Mouse (Mus musculus) midbrain, embryonic 15.5 days (tissue): ENCODE results near the gene Lpar1. TPM values are rescaled to one million over a fixed set of nuclear protein-coding genes. Genes with fewer than 3 reads are reported as not detected.

Experiments used
- ATAC-seq: fragments of 200-750 bp; cut with Nextera tagmentation; replicated peaks from 2 replicates; pipeline ENCODE4 v1.8.0; 2017; ENCODE audit warnings: moderate TSS enrichment
- H3K27ac ChIP-seq: fragments of 300-500 bp; sonication (generic); 2 replicates; pipeline ENCODE4 v1.5.1; 2015; ENCODE audit warnings: mild to moderate bottlenecking, inconsistent platforms
- H3K27me3 ChIP-seq: fragments of 300-500 bp; sonication (generic); replicated peaks from 2 replicates; pipeline ENCODE4 v1.6.1; 2015; ENCODE audit warnings: inconsistent platforms
- H3K36me3 ChIP-seq: fragments of 300-500 bp; sonication (generic); replicated peaks from 2 replicates; pipeline ENCODE4 v1.6.1; 2015; ENCODE audit warnings: inconsistent platforms
- H3K4me1 ChIP-seq: fragments of 300-500 bp; sonication (generic); 2 replicates; pipeline ENCODE4 v1.6.1; 2015; ENCODE audit warnings: inconsistent platforms
- H3K4me2 ChIP-seq: fragments of 300-500 bp; sonication (generic); 2 replicates; pipeline ENCODE4 v1.6.1; 2015; ENCODE audit warnings: inconsistent platforms, mild to moderate bottlenecking, moderate library complexity
- H3K4me3 ChIP-seq: fragments of 300-500 bp; sonication (generic); 2 replicates; pipeline ENCODE4 v1.5.1; 2015; ENCODE audit warnings: mild to moderate bottlenecking, inconsistent platforms
- H3K9ac ChIP-seq: fragments of 300-500 bp; sonication (generic); 2 replicates; pipeline ENCODE4 v1.6.1; 2015; ENCODE audit warnings: mild to moderate bottlenecking, inconsistent platforms
- H3K9me3 ChIP-seq: fragments of 300-500 bp; sonication (generic); 2 replicates; pipeline ENCODE4 v1.6.1; 2016; ENCODE audit warnings: inconsistent platforms
- WGBS: fragments of 180-500 bp; shearing (Covaris S2); methylation state at CpG from one replicate; pipeline ENCODE4 v1.1.7; 2015; ENCODE audit warnings: mixed read lengths; 5-methylcytosine and 5-hydroxymethylcytosine counted together
- microRNA-seq: library from miRNA; unstranded; fragments of <30 nt; microRNA quantifications from one replicate; pipeline ENCODE4, GENCODE M21; 2016
- polyA plus RNA-seq: library from polyadenylated mRNA; unstranded; fragments of >200 nt; fragmentation: Nextera tagmentation; extraction: Ambion mirVana; gene quantifications from 2 replicates; pipeline ENCODE4 v1.2.1, GENCODE M21; 2015

The Lpar1 gene
- polyA plus RNA-seq, 1 experiment from 2014 or later: 27.6 TPM

DNA sequence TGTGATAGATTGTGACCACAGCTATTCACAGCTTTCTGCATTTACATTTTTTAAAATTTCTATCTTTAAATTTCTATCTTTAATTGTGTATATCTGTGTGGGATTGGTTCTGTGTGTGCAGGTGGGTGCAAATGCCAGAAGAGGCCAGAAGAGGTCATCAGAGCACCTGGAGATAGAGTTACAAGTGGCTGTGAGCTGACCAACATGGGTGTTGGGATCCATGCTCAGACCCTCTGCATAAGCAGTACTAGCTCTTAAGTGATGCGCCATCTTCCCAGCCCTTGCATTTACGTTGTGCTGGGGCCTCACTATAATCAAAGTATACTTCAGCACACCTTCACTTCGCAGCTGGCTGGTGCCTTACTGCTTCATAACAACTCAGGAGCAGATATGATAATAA is 138.2 kb downstream of the Lpar1 start:
- Histone ChIP-seq H3K4me3 (no peak overlapping the region), H3K9ac (no peak overlapping the region), H3K4me1 (no peaks in the 10 kb centered on the region), H3K27ac (no peak overlapping the region), H3K27me3 (no peaks in the 10 kb centered on the region), H3K36me3 (no peaks in the 10 kb centered on the region), H3K4me2 (no peak overlapping the region), H3K9me3 (no peaks in the 10 kb centered on the region)
- WGBS: 90% methylated on average over 3 of the region's 3 CpGs
- ATAC-seq: no peak

GRCm38 (mm10) chr4:58413188-58414185 is 140.2 kb downstream of the Lpar1 start:
- Histone ChIP-seq H3K36me3 (no peaks in the 10 kb centered on the region), H3K4me1 (no peaks in the 10 kb centered on the region), H3K27me3 (no peaks in the 10 kb centered on the region), H3K4me2 (no peak overlapping the region), H3K9me3 (no peaks in the 10 kb centered on the region), H3K27ac (no peak overlapping the region), H3K4me3 (no peak overlapping the region), H3K9ac (no peak overlapping the region)
- no peak for ATAC-seq
- WGBS: 79% methylated on average over 13 of the region's 13 CpGs

- no peak for ATAC-seq
- no peak overlapping the region for H3K4me3 ChIP-seq
- no peaks in the 10 kb centered on the region for H3K27me3 ChIP-seq
- H3K9me3 ChIP-seq: no peaks in the 10 kb centered on the region
- H3K4me1 ChIP-seq: no peaks in the 10 kb centered on the region
- WGBS: 78% methylated on average over 4 of the region's 4 CpGs
- no peak overlapping the region for H3K27ac ChIP-seq
- H3K9ac ChIP-seq: no peak overlapping the region
- H3K4me2 ChIP-seq: no peak overlapping the region
- H3K36me3 ChIP-seq: no peaks in the 10 kb centered on the region
Measured at GRCm38 (mm10) chr4:58401973-58402501, 151.7 kb downstream of the Lpar1 start.

- Histone ChIP-seq H3K4me1 (no peaks in the 10 kb centered on the region), H3K9me3 (no peaks in the 10 kb centered on the region), H3K27ac (no peak overlapping the region), H3K4me2 (no peak overlapping the region), H3K36me3 (no peaks in the 10 kb centered on the region), H3K27me3 (no peaks in the 10 kb centered on the region), H3K9ac (no peak overlapping the region), H3K4me3 (no peak overlapping the region)
- ATAC-seq: no peak
- 87% methylated on average over 12 of the region's 12 CpGs for WGBS
Measured at GRCm38 (mm10) chr4:58400861-58401341, 152.8 kb downstream of the Lpar1 start.

Small RNAs within 50 kb of the gene (microRNA-seq; reads per million reads assigned to microRNA genes)
- gene Mir3095: 0.74 reads per million

Other genes starting within 250 kb of the Lpar1 start
- gene Olfr267, start 233.8 kb upstream of the Lpar1 start, polyA plus RNA-seq: 0.09 TPM in 1 of 2 replicates, not detected in the other